Mouse (Mus musculus) gonadal fat pad, adult 2 months (tissue): ENCODE results near the gene Tcte1. TPM values are rescaled to one million over a fixed set of nuclear protein-coding genes. Genes with fewer than 3 reads are reported as not detected.

Source experiments
- DNase-seq: peaks from one replicate; pipeline ENCODE4 v3.0.0-alpha.2; 2012; ENCODE audit warnings: low read depth
- polyA plus RNA-seq: library from polyadenylated mRNA; depleted of rRNA; stranded (reverse); fragments of >200 nt; gene quantifications from 2 replicates; pipeline ENCODE4 v1.2.3, GENCODE M21; 2012

Gene Tcte1
- polyA plus RNA-seq, 1 experiment: 1.8 TPM

GRCm38 (mm10) chr17:45565103-45565502 lies 41.9 kb downstream of the Tcte1 start:
- DNase-seq: no peak

- DNase-seq: no peak
Observed at GRCm38 (mm10) chr17:45566031-45566359, 42.8 kb downstream of the Tcte1 start.

- DNase-seq: no peak
Observed at GRCm38 (mm10) chr17:45566360-45567161, 43.3 kb downstream of the Tcte1 start.

- DNase-seq: no peak
Observed at GRCm38 (mm10) chr17:45567162-45567601, 43.9 kb downstream of the Tcte1 start.

- DNase-seq: no peak
Observed at GRCm38 (mm10) chr17:45568990-45569389, 45.8 kb downstream of the Tcte1 start.

- no peak for DNase-seq
Observed at GRCm38 (mm10) chr17:45569999-45570398, 46.8 kb downstream of the Tcte1 start.

- DNase-seq: no peak
Observed at GRCm38 (mm10) chr17:45572103-45573086, 49.2 kb downstream of the Tcte1 start.

GRCm38 (mm10) chr17:45573087-45573779 lies 50.0 kb downstream of the Tcte1 start, which contains the start of gene Hsp90ab1:
Gene Hsp90ab1 (minus strand): TSS chr17:45573271.
- no peak for DNase-seq

- no peak for DNase-seq
Observed at GRCm38 (mm10) chr17:45573780-45574123, 50.5 kb downstream of the Tcte1 start.

GRCm38 (mm10) chr17:45574129-45574761 lies 51.0 kb downstream of the Tcte1 start:
- DNase-seq: no peak

GRCm38 (mm10) chr17:45575123-45575897 lies 52.1 kb downstream of the Tcte1 start:
- no peak for DNase-seq

GRCm38 (mm10) chr17:45578242-45578641 lies 55.0 kb downstream of the Tcte1 start:
- DNase-seq: no peak

GRCm38 (mm10) chr17:45578843-45579242 lies 55.6 kb downstream of the Tcte1 start:
- DNase-seq: no peak

- DNase-seq: no peak
Observed at GRCm38 (mm10) chr17:45579554-45579953, 56.3 kb downstream of the Tcte1 start.

- DNase-seq: no peak
Observed at GRCm38 (mm10) chr17:45580958-45581477, 57.8 kb downstream of the Tcte1 start.

- no peak for DNase-seq
Observed at GRCm38 (mm10) chr17:45581567-45581983, 58.3 kb downstream of the Tcte1 start.

- no peak for DNase-seq
Observed at GRCm38 (mm10) chr17:45582188-45582587, 59.0 kb downstream of the Tcte1 start.

GRCm38 (mm10) chr17:45582715-45583355 lies 59.6 kb downstream of the Tcte1 start:
- no peak for DNase-seq

GRCm38 (mm10) chr17:45584096-45584896 lies 61.1 kb downstream of the Tcte1 start:
- DNase-seq: no peak
